In the genomic region with DNA sequence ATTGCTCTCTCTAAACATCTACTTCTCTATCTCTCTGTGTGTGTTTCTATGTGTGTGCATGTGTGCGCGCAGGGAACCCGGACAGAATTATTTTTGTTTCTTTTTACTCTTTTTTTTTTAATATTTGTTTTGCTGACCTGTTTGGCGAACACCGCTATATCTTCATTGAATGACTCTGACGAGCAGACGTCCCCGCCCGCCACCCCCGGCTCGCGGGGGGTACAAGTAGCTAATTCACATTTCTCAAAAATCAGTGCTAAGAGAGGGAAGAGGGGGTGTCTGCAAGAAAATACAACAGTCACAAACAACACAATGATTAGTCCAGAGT, we compare ENCODE assay signal across 8 mouse cellular contexts. TPM values are rescaled to one million over a fixed set of nuclear protein-coding genes. Genes with fewer than 3 reads are reported as not detected.
DNase-seq lines count a peak whose midpoint lies in the region; ATAC-seq and TF ChIP-seq lines count a peak whose summit lies in the region.

No protein-coding gene starts in this region.

- H3K27me3 ChIP-seq in heart, embryonic 14.5 days (ENCODE audit: control insufficient read depth, insufficient read depth, low read length): no peaks in the 10 kb centered on the region
- H3K27me3 ChIP-seq in hindbrain, embryonic 12.5 days: no peaks in the 10 kb centered on the region
- H3K27me3 ChIP-seq in midbrain, embryonic 11.5 days (ENCODE audit: control insufficient read depth, insufficient read depth, low read length): peaks cover 9% of the 10 kb centered on the region

- H3K36me3 ChIP-seq in heart, embryonic 14.5 days (ENCODE audit: control insufficient read depth, insufficient read depth, low read length): peaks cover 45% of the 10 kb centered on the region
- no peaks in the 10 kb centered on the region for H3K36me3 ChIP-seq in hindbrain, embryonic 12.5 days
- H3K36me3 ChIP-seq in midbrain, embryonic 11.5 days (ENCODE audit: control insufficient read depth, insufficient read depth, low read length): no peaks in the 10 kb centered on the region

- H3K27ac ChIP-seq in heart, embryonic 14.5 days (replicated peaks in 1 of 2; ENCODE audit: control insufficient read depth in 1 of 2, insufficient read depth in 1 of 2, low read depth in 2 of 2, low read length in 2 of 2): peak overlapping the region; percentile 82 to 93
- H3K27ac ChIP-seq in cortical plate, adult 2 months (ENCODE audit: insufficient read depth, low read length): no peak overlapping the region
- H3K27ac ChIP-seq in hindbrain, embryonic 12.5 days: peak overlapping the region; percentile 100
- H3K27ac ChIP-seq in midbrain, embryonic 11.5 days (ENCODE audit: low read depth, low read length): no peak overlapping the region

- H3K9ac ChIP-seq in heart, embryonic 14.5 days (ENCODE audit: low read length): peak overlapping the region; percentile 99
- H3K9ac ChIP-seq in hindbrain, embryonic 12.5 days: peak overlapping the region; percentile 99
- H3K9ac ChIP-seq in midbrain, embryonic 11.5 days (ENCODE audit: low read length): peak overlapping the region; percentile 82

- peaks cover 14 to 37% of the 10 kb centered on the region in 2 experiments for H3K4me1 ChIP-seq in heart, embryonic 14.5 days (ENCODE audit: control insufficient read depth in 2 of 2, insufficient read depth in 2 of 2, low read length in 2 of 2)
- no peaks in the 10 kb centered on the region for H3K4me1 ChIP-seq in cortical plate, adult 2 months (ENCODE audit: control insufficient read depth, insufficient read depth, low read length)
- peaks cover 39% of the 10 kb centered on the region for H3K4me1 ChIP-seq in hindbrain, embryonic 12.5 days
- peaks cover 55% of the 10 kb centered on the region for H3K4me1 ChIP-seq in midbrain, embryonic 11.5 days (ENCODE audit: control insufficient read depth, insufficient read depth, low read length)

- TF ChIP-seq POLR2A in cortical plate, adult 2 months (IDR thresholded peaks at IDR 0.05; ENCODE audit: extremely low read depth, insufficient read depth, low read length): no peak

- ATAC-seq in heart, embryonic 14.5 days (ENCODE audit: insufficient number of reproducible peaks, insufficient read depth, low FRiP score, low read depth): no peak
- no peak for ATAC-seq in hindbrain, embryonic 12.5 days (ENCODE audit: low FRiP score)
- ATAC-seq in midbrain, embryonic 11.5 days (ENCODE audit: low FRiP score): no peak

- WGBS in heart, embryonic 14.5 days: 6% methylated on average over 12 of the region's 12 CpGs
- 5% methylated on average over 12 of the region's 12 CpGs for WGBS in hindbrain, embryonic 12.5 days
- WGBS in midbrain, embryonic 11.5 days: 7% methylated on average over 12 of the region's 12 CpGs

- intact Hi-C loops in heart, postnatal 10 days (cut with DNase I): no loop called here

- no peaks in the 10 kb centered on the region for H3K9me3 ChIP-seq in heart, embryonic 14.5 days (ENCODE audit: control insufficient read depth, low read length)
- no peaks in the 10 kb centered on the region for H3K9me3 ChIP-seq in hindbrain, embryonic 12.5 days (replicated peaks)
- no peaks in the 10 kb centered on the region for H3K9me3 ChIP-seq in midbrain, embryonic 11.5 days (ENCODE audit: control insufficient read depth, low read length)

- H3K4me3 ChIP-seq in heart, embryonic 14.5 days (ENCODE audit: control insufficient read depth in 1 of 2, insufficient read depth in 1 of 2, low read depth in 1 of 2, low read length in 2 of 2): peak overlapping the region; percentile 63 to 93
- H3K4me3 ChIP-seq in cortical plate, adult 2 months (ENCODE audit: insufficient read depth, low read length): peak overlapping the region; percentile 31; the same call in 1 of the 2 replicates
- peak overlapping the region; percentile 76 for H3K4me3 ChIP-seq in hindbrain, embryonic 12.5 days
- peak overlapping the region; percentile 66 for H3K4me3 ChIP-seq in midbrain, embryonic 11.5 days (ENCODE audit: low read depth, low read length)

- H3K4me2 ChIP-seq in heart, embryonic 14.5 days (ENCODE audit: low read length): peak overlapping the region; percentile 96
- peak overlapping the region; percentile 85 for H3K4me2 ChIP-seq in hindbrain, embryonic 12.5 days (replicated peaks)
- H3K4me2 ChIP-seq in midbrain, embryonic 11.5 days: peak overlapping the region; percentile 95

- DNase-seq in heart, postnatal 10 days: no peak
- DNase-seq in midbrain, embryonic 11.5 days (ENCODE audit: low spot score, missing footprints): no peak
- no peak for DNase-seq in layer of hippocampus, adult 11-12 months (ENCODE audit: low spot score)
- DNase-seq in cerebellum, adult 9-11 months: no peak
- no peak for DNase-seq in natural killer cell, adult 2 months (ENCODE audit: low spot score in 2 of 2)

- no peak for TF ChIP-seq CTCF in cortical plate, adult 2 months (IDR thresholded peaks at IDR 0.05; ENCODE audit: extremely low read depth, insufficient read depth, low read length)

RNA-seq across cellular contexts. Expression of gene Meis1, which starts 4.7 kb away (rescaled TPM):
- 50.1 and 55.4 TPM in 2 replicates for polyA plus RNA-seq in heart, embryonic 14.5 days (2014; fragmentation: Nextera tagmentation; extraction: Ambion mirVana)
- total RNA-seq in heart, postnatal 10 days (2021): 10 to 100 TPM; 26.9 to 44.1 TPM
- 2.1 and 3.5 TPM in 2 replicates for polyA plus RNA-seq in cortical plate, adult 2 months (2012; rRNA removed)
- 173 and 204 TPM in 2 replicates for polyA plus RNA-seq in hindbrain, embryonic 12.5 days (2016; fragmentation: Nextera tagmentation; extraction: Ambion mirVana)
- polyA plus RNA-seq in midbrain, embryonic 11.5 days (2014; fragmentation: Nextera tagmentation; extraction: Ambion mirVana): 39.4 and 39.6 TPM in 2 replicates

Comparison
In these comparisons a context has a peak if more than half of its experiments do, and no peak if none do; other contexts are left out.
1. H3K27ac ChIP-seq: peak in heart, embryonic 14.5 days (2 of 2) and hindbrain, embryonic 12.5 days (single experiment); none in cortical plate, adult 2 months (single experiment) and midbrain, embryonic 11.5 days (single experiment).
2. Peak in every context shown above with its lines, with median percentiles within 50 percentile points of each other: H3K4me2 ChIP-seq, H3K4me3 ChIP-seq and H3K9ac ChIP-seq.